25 mouse cellular contexts compared by ENCODE assay signal in the genomic region with DNA sequence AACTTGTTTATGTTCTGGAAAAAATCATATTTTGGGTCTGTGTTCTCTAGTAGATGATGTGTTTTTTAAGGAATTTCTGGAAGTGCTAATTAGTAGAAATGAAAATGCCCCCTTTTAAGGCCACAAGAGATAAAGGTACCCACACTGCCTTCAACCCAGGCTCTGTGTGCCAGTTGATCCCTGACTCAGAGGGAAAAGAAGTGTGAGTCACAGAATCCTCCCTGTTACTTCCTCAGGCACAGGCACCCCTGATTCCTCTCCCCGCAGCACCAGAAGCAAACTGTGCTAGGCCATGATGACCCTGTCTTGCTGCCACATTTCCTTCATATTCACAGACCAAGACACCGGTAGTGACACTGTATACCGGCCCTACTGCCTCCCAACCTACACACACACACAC. TPM values are rescaled to one million over a fixed set of nuclear protein-coding genes. Genes with fewer than 3 reads are reported as not detected.
DNase-seq lines count a peak whose midpoint lies in the region; ATAC-seq and TF ChIP-seq lines count a peak whose summit lies in the region.
"Had no signal": no experiment of that assay in that cellular context is flagged by ENCODE, and none has a peak within 500 bp of the region (broad histone marks: within the 10 kb centered on the region; RNA-seq: fewer than 3 reads in every experiment).

No protein-coding gene starts in this region.

- TF ChIP-seq CTCF in liver, adult 2 months (IDR thresholded peaks at IDR 0.05; ENCODE audit: low read depth, low read length): no peak
- TF ChIP-seq CTCF in bone marrow macrophage, adult 2 months (IDR thresholded peaks at IDR 0.05; ENCODE audit: low read depth, low read length): no peak

- peak; percentile 16 for DNase-seq in liver, adult 2 months (ENCODE audit: extremely low read depth, low read depth, low spot score)
- DNase-seq in liver (no peak), 416B (ENCODE audit: low read depth) (peak; percentile 75)
- DNase-seq in ovary, postnatal 10 days (ENCODE audit: low spot score): no peak
- no peak for DNase-seq in layer of hippocampus, adult 9-11 months
- DNase-seq: adrenal gland, postnatal 14 days; cerebellum, adult 9-10 months; forebrain, postnatal 0 days; gastrocnemius, postnatal 36 days; heart, postnatal 4 days; kidney, adult 8-10 months; kidney, postnatal 14 days; lung, embryonic 14.5 days; lung, postnatal 36 days; thymus, adult 2 months had no signal

- no peak overlapping the region for H3K9ac ChIP-seq in liver, adult 2 months (ENCODE audit: low read depth, low read length)
- H3K9ac ChIP-seq: forebrain, postnatal 0 days; heart, embryonic 15.5 days; hindbrain, embryonic 14.5 days; intestine, embryonic 15.5 days; limb, embryonic 15.5 days; lung, embryonic 14.5 days; midbrain, embryonic 12.5 days had no signal

- no peak for TF ChIP-seq POLR2A in liver, adult 2 months (IDR thresholded peaks at IDR 0.05; ENCODE audit: extremely low read depth, insufficient read depth, low read length)
- no peak for TF ChIP-seq POLR2A in bone marrow macrophage, adult 2 months (IDR thresholded peaks at IDR 0.05; ENCODE audit: borderline replicate concordance, low read depth, low read length)

- no peak overlapping the region for H3K27ac ChIP-seq in liver, adult 2 months (replicated peaks; ENCODE audit: insufficient read depth, low read depth, low read length)
- peak overlapping the region; percentile 82 for H3K27ac ChIP-seq in bone marrow macrophage, adult 2 months (ENCODE audit: insufficient read depth, low read depth, low read length)
- H3K27ac ChIP-seq: embryonic facial prominence, embryonic 10.5 days; heart, embryonic 15.5 days; hindbrain, embryonic 14.5 days; intestine, embryonic 15.5 days; limb, embryonic 15.5 days; midbrain, embryonic 12.5 days had no signal

- no peaks in the 10 kb centered on the region for H3K36me3 ChIP-seq in liver, adult 2 months (ENCODE audit: control insufficient read depth, insufficient read depth, low read length)
- H3K36me3 ChIP-seq: embryonic facial prominence, embryonic 10.5 days; heart, embryonic 15.5 days; intestine, embryonic 15.5 days; limb, embryonic 15.5 days; midbrain, embryonic 12.5 days had no signal

- peak; percentile 45 for ATAC-seq in megakaryocyte, adult 5-6 weeks (ENCODE audit: poor library complexity, severe bottlenecking)
- ATAC-seq in inflammation-experienced regulatory T-cells, adult 6 months: no peak
- ATAC-seq: CD4-positive, CD25-positive, alpha-beta regulatory T cell, adult 4 months; forebrain, postnatal 0 days had no signal

- H3K4me3 ChIP-seq in liver, adult 2 months (ENCODE audit: insufficient read depth, low read depth, low read length): no peak overlapping the region
- peak overlapping the region; percentile 11; the same call in 1 of the 2 replicates for H3K4me3 ChIP-seq in bone marrow macrophage, adult 2 months (ENCODE audit: insufficient read depth, low read length)
- H3K4me3 ChIP-seq: embryonic facial prominence, embryonic 10.5 days; heart, embryonic 15.5 days; intestine, embryonic 15.5 days; limb, embryonic 15.5 days; midbrain, embryonic 12.5 days had no signal

- H3K27me3 ChIP-seq in liver, adult 2 months (ENCODE audit: control insufficient read depth, insufficient read depth, low read length): no peaks in the 10 kb centered on the region
- H3K27me3 ChIP-seq: heart, embryonic 15.5 days; intestine, embryonic 15.5 days; limb, embryonic 15.5 days; midbrain, embryonic 12.5 days had no signal

- 82% methylated on average over 3 of the region's 3 CpGs for WGBS in liver, adult 2 months

- no peaks in the 10 kb centered on the region for H3K4me1 ChIP-seq in liver, adult 2 months (ENCODE audit: control insufficient read depth, insufficient read depth, low read length)
- peaks cover 49% of the 10 kb centered on the region for H3K4me1 ChIP-seq in bone marrow macrophage, adult 2 months (ENCODE audit: control insufficient read depth, insufficient read depth, low read length)
- H3K4me1 ChIP-seq: midbrain, embryonic 12.5 days had no signal

- H3K79me2 ChIP-seq in liver, adult 2 months (ENCODE audit: control insufficient read depth, insufficient read depth, low read length): no peaks in the 10 kb centered on the region

RNA-seq across cellular contexts. Expression of a gene that starts 9.6 kb away (rescaled TPM):
- 1.2 TPM in 2 replicates for total RNA-seq in liver, adult 2 months (2014; rRNA removed)
- polyA plus RNA-seq in liver, adult 2 months (2012; rRNA removed): 0.24 and 0.45 TPM in 2 replicates
- polyA plus RNA-seq in bone marrow macrophage, adult 2 months (2012; ENCODE audit: insufficient read depth, insufficient read length, missing spikeins): 56.0 and 57.9 TPM in 2 replicates
- 4.5 and 4.9 TPM in 2 replicates for total RNA-seq in megakaryocyte, adult 5-6 weeks (2015)
- 5.9 and 8.3 TPM in 2 replicates for total RNA-seq in megakaryocyte, adult 5-6 weeks (2017)
- polyA plus RNA-seq in inflammation-experienced regulatory T-cells, adult 6 months (2017; shearing (Covaris generic)): not detected

Comparison
In these comparisons a context has a peak if more than half of its experiments do, and no peak if none do; other contexts are left out.
1. DNase-seq: peak in liver, adult 2 months (single experiment) and 416B (single experiment); none in liver (single experiment), ovary, postnatal 10 days (single experiment) and layer of hippocampus, adult 9-11 months (single experiment).
2. RNA of a gene that starts 9.6 kb away (polyA plus RNA-seq): 56.0 to 57.9 TPM in bone marrow macrophage, adult 2 months; 0.24 to 0.45 TPM in liver, adult 2 months and not detected in inflammation-experienced regulatory T-cells, adult 6 months; every median in the first group is over 10 times any median in the second.